Mouse (Mus musculus) cerebellum, postnatal 14 days (tissue): ENCODE measurements around the gene Rab27a.

Experiments used
- DNase-seq, 2 experiments: peaks; one replicate each; pipeline ENCODE4 v3.0.0; 2021; ENCODE audit warnings: mixed read lengths in 2 of 2

Rab27a gene

GRCm38 (mm10) chr9:73047906-73048305, 3.3 kb downstream of the Rab27a start:
- DNase-seq = no peak

- DNase-seq = no peak
Observed at GRCm38 (mm10) chr9:73048927-73049326, 4.3 kb downstream of the Rab27a start.

- no peak for DNase-seq
Observed at GRCm38 (mm10) chr9:73049833-73050232, 5.2 kb downstream of the Rab27a start.

- DNase-seq = no peak
Observed at GRCm38 (mm10) chr9:73050606-73051005, 6.0 kb downstream of the Rab27a start.

- DNase-seq = no peak
Observed at GRCm38 (mm10) chr9:73055441-73055911, 10.8 kb downstream of the Rab27a start.

- no peak for DNase-seq
Observed at GRCm38 (mm10) chr9:73059224-73059623, 14.6 kb downstream of the Rab27a start.

- no peak for DNase-seq
Observed at GRCm38 (mm10) chr9:73063621-73064290, 19.1 kb downstream of the Rab27a start.

GRCm38 (mm10) chr9:73067086-73067485, 22.4 kb downstream of the Rab27a start:
- no peak for DNase-seq

GRCm38 (mm10) chr9:73068230-73068679, 23.6 kb downstream of the Rab27a start:
- peak in 1 of 2 experiments; percentile 23 for DNase-seq

GRCm38 (mm10) chr9:73068688-73069087, 24.0 kb downstream of the Rab27a start:
- no peak for DNase-seq

GRCm38 (mm10) chr9:73070971-73071659, 26.5 kb downstream of the Rab27a start:
- DNase-seq = no peak

GRCm38 (mm10) chr9:73072426-73072825, 27.8 kb downstream of the Rab27a start:
- no peak for DNase-seq

- no peak for DNase-seq
Observed at GRCm38 (mm10) chr9:73073169-73073568, 28.5 kb downstream of the Rab27a start.

GRCm38 (mm10) chr9:73079349-73079748, 34.7 kb downstream of the Rab27a start:
- peak in 1 of 2 experiments; percentile 3 for DNase-seq

- peak in 1 of 2 experiments; percentile 21 for DNase-seq
Observed at GRCm38 (mm10) chr9:73079801-73080325, 35.2 kb downstream of the Rab27a start.

GRCm38 (mm10) chr9:73082291-73083000, 37.8 kb downstream of the Rab27a start:
- DNase-seq = peak; percentile 85 to 89

- DNase-seq = peak; percentile 55 to 70
Observed at GRCm38 (mm10) chr9:73083956-73084355, 39.3 kb downstream of the Rab27a start.

- no peak for DNase-seq
Observed at GRCm38 (mm10) chr9:73085845-73086244, 41.2 kb downstream of the Rab27a start.

GRCm38 (mm10) chr9:73087121-73087520, 42.5 kb downstream of the Rab27a start:
- DNase-seq = peak in 1 of 2 experiments; percentile 28

- DNase-seq = no peak
Observed at GRCm38 (mm10) chr9:73087581-73087980, 42.9 kb downstream of the Rab27a start.

- no peak for DNase-seq
Observed at GRCm38 (mm10) chr9:73089222-73089920, 44.7 kb downstream of the Rab27a start.

GRCm38 (mm10) chr9:73090121-73090520, 45.5 kb downstream of the Rab27a start:
- peak in 1 of 2 experiments; percentile 17 for DNase-seq
